Mouse (Mus musculus): ENCODE data around the gene Ank.
"Not testable (repeated sequence)": the region's sequence is repeated elsewhere in the genome, so short reads cannot be mapped to it uniquely, and the experiment has no call there.

Gene Ank

GRCm38 (mm10) chr15:27466131-27467080, at the start of gene Ank:
Gene Ank, plus strand, starts transcription at chr15:27466677.
- peak; percentile 59 for DNase-seq (ENCODE audit: low spot score)

GRCm38 (mm10) chr15:27418566-27419331, 47.7 kb upstream of the Ank start:
- DNase-seq (ENCODE audit: low spot score): no peak

GRCm38 (mm10) chr15:27421531-27421930, 44.9 kb upstream of the Ank start:
- DNase-seq (ENCODE audit: low spot score): no peak

GRCm38 (mm10) chr15:27427581-27427980, 38.9 kb upstream of the Ank start:
- no peak for DNase-seq (ENCODE audit: low spot score)

GRCm38 (mm10) chr15:27430241-27430640, 36.2 kb upstream of the Ank start:
- no peak for DNase-seq (ENCODE audit: low spot score)

GRCm38 (mm10) chr15:27432851-27433615, 33.4 kb upstream of the Ank start:
- DNase-seq (ENCODE audit: low spot score): no peak

GRCm38 (mm10) chr15:27435409-27435808, 31.1 kb upstream of the Ank start:
- no peak for DNase-seq (ENCODE audit: low spot score)

- DNase-seq (ENCODE audit: low spot score): no peak
These were observed 30.3 kb upstream of the Ank start for GRCm38 (mm10) chr15:27436194-27436593.

- DNase-seq (ENCODE audit: low spot score): no peak
These were observed 25.4 kb upstream of the Ank start for GRCm38 (mm10) chr15:27441053-27441452.

GRCm38 (mm10) chr15:27441529-27441928, 24.9 kb upstream of the Ank start:
- no peak for DNase-seq (ENCODE audit: low spot score)

- no peak for DNase-seq (ENCODE audit: low spot score)
These were observed 24.5 kb upstream of the Ank start for GRCm38 (mm10) chr15:27441951-27442350.

- DNase-seq (ENCODE audit: low spot score): no peak
These were observed 21.6 kb upstream of the Ank start for GRCm38 (mm10) chr15:27444772-27445347.

- DNase-seq (ENCODE audit: low spot score): no peak
These were observed 15.8 kb upstream of the Ank start for GRCm38 (mm10) chr15:27450689-27451088.

GRCm38 (mm10) chr15:27451760-27452159, 14.7 kb upstream of the Ank start:
- DNase-seq (ENCODE audit: low spot score): no peak

GRCm38 (mm10) chr15:27452496-27452895, 14.0 kb upstream of the Ank start:
- no peak for DNase-seq (ENCODE audit: low spot score)

- no peak for DNase-seq (ENCODE audit: low spot score)
These were observed 9.5 kb upstream of the Ank start for GRCm38 (mm10) chr15:27457001-27457400.

GRCm38 (mm10) chr15:27459781-27460180, 6.7 kb upstream of the Ank start:
- not testable (repeated sequence) for DNase-seq (ENCODE audit: low spot score)

- no peak for DNase-seq (ENCODE audit: low spot score)
These were observed 4.9 kb upstream of the Ank start for GRCm38 (mm10) chr15:27461336-27462245.

GRCm38 (mm10) chr15:27463876-27464275, 2.6 kb upstream of the Ank start:
- DNase-seq (ENCODE audit: low spot score): peak; percentile 50

- no peak for DNase-seq (ENCODE audit: low spot score)
These were observed 979 bp upstream of the Ank start for GRCm38 (mm10) chr15:27465391-27466005.

Measured in testis, postnatal 14 days (tissue).